Mouse (Mus musculus) urinary bladder, postnatal 14 days (tissue): ENCODE measurements around the gene Vrk3.

ENCODE experiments used
- DNase-seq: peaks from one replicate; pipeline ENCODE4 v3.0.0; 2021; ENCODE audit warnings: low spot score

Vrk3 gene

GRCm38 (mm10) chr7:44768129-44768528 lies 19.9 kb downstream of the Vrk3 start:
- no peak for DNase-seq

DNA sequence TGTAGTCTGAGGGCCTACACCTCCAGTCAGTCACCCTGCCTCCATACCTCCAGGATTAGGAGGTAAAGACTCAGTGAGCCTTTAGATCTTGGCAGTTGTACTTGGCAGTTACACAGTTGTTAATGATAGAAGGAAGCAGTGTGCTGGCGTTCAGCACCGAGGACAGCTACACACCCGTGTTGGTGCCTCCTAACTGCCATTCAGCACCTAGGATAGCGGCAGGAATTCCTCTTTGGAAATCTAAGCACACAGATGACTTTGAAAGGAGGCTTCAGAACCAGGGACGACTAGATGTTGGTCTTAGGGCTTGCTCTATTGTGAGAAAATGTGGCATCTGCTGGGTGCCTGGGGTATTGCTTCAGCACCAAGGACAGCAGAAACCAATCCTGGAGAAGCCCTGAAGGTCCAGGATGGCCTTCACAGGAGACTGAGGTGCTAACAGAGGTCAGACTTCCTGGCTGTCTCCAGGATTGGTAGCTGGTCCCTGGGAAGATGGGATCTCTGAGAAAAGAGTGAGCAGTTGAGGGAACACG lies 21.9 kb downstream of the Vrk3 start:
- DNase-seq = peak; percentile 72

DNA sequence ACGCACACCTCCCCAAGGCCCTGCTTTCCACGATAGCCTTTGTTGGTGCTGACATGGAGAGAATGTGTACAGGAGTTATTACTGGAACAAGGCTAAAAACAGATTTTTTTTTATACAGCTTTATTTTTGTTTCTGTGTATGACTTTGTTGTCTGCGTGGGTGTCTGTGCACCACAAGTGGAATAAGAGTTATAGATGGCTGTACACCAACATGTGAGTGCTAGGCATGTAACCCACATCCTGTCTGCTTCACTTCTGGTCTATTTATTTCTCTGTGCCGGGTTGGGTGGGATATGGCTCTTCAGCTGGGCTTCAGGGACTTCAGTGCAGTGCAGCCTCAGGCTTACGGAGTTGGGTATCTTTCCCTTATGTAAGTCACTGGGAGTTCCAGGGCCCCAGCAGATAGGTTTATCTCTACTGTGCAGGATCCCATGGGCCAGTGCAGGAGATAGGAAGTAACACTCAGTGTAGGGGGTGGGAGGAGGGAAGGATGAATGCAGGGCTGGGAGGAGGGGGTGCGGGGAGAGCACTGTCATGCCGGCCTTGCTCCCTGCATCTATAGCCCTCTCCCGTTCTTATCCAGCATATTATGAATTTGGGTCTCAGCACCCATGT lies 24.5 kb downstream of the Vrk3 start:
- no peak for DNase-seq

DNA sequence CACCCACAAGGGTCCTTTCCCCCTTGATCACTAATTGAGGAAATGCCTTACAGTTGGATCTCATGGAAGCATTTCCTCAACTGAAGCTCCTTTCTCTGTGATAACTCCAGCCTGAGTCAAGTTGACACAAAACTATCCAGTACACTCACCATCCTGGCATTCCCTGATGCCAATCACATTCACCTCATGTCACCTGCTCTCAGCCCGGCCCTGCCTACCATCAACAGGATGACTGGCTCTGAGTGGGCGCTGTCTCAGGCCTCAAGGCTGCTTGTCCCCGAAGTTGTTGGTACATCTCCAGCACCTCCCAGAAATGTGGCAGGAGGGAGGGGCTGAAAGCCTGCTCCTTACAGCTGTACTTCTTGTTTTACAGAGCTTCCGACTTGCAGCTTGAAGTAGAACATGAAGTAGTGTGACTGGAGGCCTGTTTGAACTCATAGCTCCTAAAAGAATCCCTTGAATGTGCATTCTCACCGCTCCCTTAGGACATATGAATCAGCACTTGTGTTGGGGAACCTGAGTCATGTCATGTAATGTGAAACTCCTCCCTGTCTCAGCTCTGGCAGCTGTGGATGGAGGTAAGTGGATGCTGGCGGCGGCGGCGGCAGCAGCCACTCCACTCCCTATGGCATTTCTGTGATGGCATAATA lies 28.8 kb downstream of the Vrk3 start:
- no peak for DNase-seq

DNA sequence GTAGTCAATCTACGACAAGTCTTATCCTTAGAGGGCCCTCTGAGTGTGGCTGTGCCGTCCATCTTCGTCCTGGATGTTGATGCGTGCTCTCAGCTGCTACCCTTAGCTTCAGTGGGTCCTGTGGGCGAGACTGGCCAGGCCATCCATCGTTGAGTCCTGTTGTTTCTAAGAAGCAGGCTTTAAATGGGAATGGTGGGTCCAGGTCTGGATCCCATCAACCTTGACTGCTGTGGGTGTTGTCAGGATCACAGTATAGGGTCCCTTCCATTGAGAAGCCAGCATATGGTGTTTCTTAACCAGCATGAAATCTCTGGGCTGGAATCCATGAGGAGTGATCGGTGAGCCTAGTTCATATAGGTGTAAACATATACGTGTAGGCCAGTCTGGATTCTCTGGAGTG lies 31.9 kb downstream of the Vrk3 start:
- no peak for DNase-seq

DNA sequence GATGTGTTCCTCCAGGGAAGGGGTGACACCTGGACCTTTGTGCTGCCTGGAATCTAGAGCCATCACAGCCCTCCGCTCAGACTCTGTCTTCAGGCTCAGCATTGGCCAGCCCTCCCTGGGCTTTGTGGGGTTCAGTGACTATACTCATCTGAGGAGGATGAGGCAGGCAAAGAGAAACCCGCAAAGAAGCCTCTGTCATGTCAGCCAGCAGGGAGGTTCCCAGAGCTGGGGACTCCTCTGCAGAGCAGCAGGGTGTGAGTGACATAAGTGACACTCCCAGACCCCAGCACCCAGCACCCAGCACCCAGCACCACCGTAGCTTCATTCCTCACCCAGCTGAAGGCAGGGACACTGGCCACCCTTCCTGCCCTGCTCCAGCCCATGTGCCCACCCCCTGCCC lies 41.3 kb downstream of the Vrk3 start:
- no peak for DNase-seq

GRCm38 (mm10) chr7:44790066-44790465 lies 41.9 kb downstream of the Vrk3 start:
- no peak for DNase-seq

GRCm38 (mm10) chr7:44792781-44793180 lies 44.6 kb downstream of the Vrk3 start:
- no peak for DNase-seq

DNA sequence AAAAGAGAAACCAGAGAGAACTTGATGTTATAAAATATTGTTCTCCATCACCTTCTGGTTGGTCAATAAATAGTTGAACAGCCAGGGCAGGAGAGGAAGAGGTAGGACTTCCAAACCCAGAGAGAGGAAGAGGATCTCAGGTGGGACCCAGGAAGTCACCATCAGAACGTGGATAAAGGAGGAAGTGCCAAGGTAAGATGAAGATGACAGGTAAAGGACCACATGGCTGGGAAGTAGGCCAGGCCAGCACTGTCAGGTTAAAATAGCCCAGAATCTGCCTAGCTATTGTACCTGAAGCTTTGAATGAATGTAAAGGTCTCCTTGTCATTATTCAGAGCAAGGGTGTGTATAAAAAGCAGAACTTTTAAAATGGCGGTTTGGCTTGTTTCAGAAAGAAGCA lies 60.7 kb downstream of the Vrk3 start:
- no peak for DNase-seq

- DNase-seq = no peak
Measured at GRCm38 (mm10) chr7:44809466-44809865, 61.3 kb downstream of the Vrk3 start.

GRCm38 (mm10) chr7:44810365-44810764 lies 62.2 kb downstream of the Vrk3 start:
- no peak for DNase-seq

DNA sequence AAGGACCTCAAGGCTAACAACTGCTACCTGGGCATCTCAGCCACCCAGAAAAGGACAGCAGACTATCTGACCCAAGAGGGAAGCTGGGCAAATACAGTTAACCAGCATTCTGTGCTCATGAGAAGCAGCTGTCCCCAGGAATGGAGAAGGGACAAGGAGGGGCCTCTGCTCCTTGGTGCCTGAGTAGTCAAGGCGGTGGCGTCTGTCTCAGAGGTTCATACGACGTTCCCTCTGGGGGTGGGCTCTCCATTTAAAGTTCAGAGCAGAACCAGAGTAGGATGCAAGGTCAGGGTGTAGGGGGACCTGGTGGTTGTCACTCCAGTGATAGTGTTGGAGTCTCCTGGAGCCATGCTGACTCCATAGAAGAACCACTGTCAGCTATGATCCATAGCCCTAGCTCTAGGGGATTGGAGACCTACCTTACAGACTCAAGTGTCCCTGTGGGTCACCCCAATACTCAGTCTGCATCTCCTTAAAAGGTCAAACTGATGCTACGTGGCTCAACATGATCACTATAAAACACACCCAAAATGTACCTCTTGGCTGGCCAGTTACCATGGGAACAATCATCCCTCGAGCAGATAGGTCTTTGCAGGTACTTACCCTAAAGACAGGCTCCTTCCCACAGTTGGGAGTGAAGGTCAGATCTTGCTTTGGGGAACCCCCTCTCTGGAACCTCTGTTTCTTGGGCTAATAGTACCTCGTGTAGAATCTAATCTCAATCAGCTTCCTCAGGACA lies 62.8 kb downstream of the Vrk3 start:
- peak; percentile 2 for DNase-seq

GRCm38 (mm10) chr7:44812651-44813325 lies 64.6 kb downstream of the Vrk3 start:
- peak; percentile 4 for DNase-seq

- peak; percentile 1 for DNase-seq
Measured at GRCm38 (mm10) chr7:44813985-44814384, 65.8 kb downstream of the Vrk3 start.

- no peak for DNase-seq
Measured at GRCm38 (mm10) chr7:44814423-44814822, 66.2 kb downstream of the Vrk3 start.

DNA sequence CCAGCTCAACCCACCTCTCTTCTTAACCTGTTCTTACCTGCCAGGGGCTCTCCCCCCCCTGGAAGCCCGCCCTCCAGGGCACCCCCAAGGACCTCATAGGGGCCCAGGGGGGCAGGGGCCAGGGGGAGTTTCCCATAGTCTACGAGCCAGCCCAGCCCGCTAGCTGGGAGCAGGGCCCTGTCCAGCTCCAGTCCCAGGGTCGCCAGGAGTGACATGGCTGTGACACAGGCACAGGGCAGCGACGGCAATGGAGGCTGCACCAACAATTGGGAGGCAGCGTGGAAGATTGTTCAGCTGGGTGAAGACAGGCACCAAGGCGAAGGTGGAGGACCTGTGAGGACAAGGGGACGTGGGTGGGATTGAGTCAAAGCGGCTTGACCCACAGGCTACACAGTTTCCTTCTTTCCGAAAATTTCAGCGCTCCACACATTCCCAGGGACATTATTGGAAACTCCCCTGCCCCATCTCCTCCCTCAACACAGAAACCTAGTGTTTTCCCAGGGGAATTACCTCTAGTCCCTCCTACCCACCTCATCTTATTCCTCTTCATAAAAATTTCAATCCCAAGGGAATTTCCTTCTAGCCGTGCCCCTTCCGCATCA lies 66.8 kb downstream of the Vrk3 start:
- peak; percentile 4 for DNase-seq

DNA sequence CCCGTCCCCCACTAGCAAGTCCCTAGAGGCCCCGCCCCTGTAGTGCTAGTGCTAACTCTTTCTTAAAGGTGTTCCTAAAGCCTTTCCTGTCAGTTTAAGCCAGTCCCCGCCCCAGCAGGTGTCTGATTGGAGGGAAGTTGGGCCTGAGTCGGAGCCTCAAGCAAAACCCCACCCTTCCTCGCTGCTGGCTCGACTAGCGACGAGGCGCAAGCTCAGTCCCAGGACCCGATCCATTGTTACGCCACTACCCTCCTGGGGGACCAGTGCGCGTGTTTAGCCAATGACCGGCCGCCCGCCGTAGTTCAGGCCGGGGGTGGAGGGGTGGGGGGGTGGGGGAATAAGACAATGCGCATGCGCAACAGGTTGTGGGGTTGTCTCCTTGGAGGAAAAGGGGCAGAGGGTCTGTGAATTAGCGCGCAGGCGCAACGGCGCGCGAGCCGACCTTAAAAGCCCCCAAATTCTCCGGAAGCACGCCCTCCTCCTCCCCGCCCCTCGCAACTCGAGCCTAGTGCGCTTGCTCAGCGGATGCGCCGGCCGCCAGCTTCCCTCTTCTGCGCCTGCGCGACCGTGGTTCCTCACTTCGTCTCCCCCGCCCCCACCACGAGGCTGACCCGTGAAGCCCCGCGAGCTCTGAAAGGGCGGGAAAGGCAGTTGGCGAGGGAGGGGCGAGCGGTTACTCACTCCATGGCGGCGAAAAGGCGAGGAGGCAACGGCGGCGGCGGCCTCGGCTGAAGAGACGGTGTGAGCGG lies 67.7 kb downstream of the Vrk3 start, which contains the start of the genes Nup62 and Il4i1:
Gene Nup62 (plus strand): TSS at position 368 of the 749 bp plus-strand sequence.
Gene Il4i1 (plus strand): TSS at position 667 of the 749 bp plus-strand sequence.
- peak; percentile 99 for DNase-seq

- DNase-seq = peak; percentile 68
Measured at GRCm38 (mm10) chr7:44816470-44817021, 68.3 kb downstream of the Vrk3 start, which contains the start of gene Atf5. TSS of gene Atf5 (minus strand) at chr7:44816658.

- DNase-seq = no peak
Measured at GRCm38 (mm10) chr7:44817441-44817840, 69.2 kb downstream of the Vrk3 start.

DNA sequence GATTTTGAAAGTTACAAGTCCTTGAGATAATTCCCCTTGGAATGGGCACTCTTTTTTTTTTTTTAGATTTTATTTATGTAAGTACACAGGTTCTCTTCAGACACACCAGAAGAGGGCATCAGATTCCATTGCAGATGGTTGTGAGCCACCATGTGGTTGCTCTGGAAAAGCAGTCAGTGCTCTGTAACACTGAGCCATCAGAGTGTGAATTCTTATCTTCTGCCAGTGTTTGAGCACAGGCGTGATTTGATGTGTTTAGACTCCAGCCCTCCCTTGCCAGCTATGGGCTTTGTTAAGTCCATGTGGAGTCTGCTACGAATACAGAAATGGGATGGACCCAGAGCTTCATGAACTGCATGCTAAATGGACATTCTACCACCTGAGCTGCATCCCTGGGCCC lies 70.0 kb downstream of the Vrk3 start:
- peak; percentile 8 for DNase-seq

DNA sequence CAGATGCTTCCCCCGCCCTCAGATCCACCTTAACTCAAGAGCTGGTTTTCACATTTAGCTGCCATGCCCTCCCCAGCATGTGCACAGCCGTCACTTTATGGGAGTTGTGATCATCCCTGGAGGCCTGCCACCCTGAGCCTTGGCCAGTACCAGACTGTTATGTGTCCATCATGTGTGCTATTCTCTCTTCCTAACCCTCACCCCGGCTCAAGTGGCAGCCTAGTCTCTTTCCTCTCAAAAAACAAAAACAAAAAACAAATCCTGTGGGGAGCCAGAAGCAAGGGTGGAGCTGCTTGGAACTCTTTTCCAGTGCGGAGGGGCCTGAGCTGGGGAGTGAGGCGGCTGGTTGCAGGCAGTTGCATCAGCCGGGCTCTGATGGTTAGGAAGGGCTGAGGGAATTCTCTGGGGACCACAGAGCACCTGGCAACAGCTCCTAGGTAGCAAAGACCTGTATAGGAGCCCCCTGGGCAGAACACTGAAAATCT lies 70.6 kb downstream of the Vrk3 start:
- peak; percentile 72 for DNase-seq
